24 mouse cellular contexts compared by ENCODE assay signal in genomic region chr7:3338286-3338935, GRCm38 (mm10). TPM values are rescaled to one million over a fixed set of nuclear protein-coding genes. Genes with fewer than 3 reads are reported as not detected.
DNase-seq lines count a peak whose midpoint lies in the region; ATAC-seq and TF ChIP-seq lines count a peak whose summit lies in the region.
"Had no signal": no experiment of that assay in that cellular context is flagged by ENCODE, and none has a peak within 500 bp of the region (broad histone marks: within the 10 kb centered on the region; RNA-seq: fewer than 3 reads in every experiment).

No protein-coding gene starts in this region.

- no peaks in the 10 kb centered on the region for H3K27me3 ChIP-seq in hindbrain, embryonic 11.5 days (ENCODE audit: control insufficient read depth, insufficient read depth, low read length)
- H3K27me3 ChIP-seq in hindbrain, embryonic 16.5 days (replicated peaks; ENCODE audit: control insufficient read depth, insufficient read depth, low read length): no peaks in the 10 kb centered on the region
- H3K27me3 ChIP-seq in ES-Bruce4 (ENCODE audit: control insufficient read depth, insufficient read depth, low read length, poor library complexity, severe bottlenecking): no peaks in the 10 kb centered on the region
- no peaks in the 10 kb centered on the region for H3K27me3 ChIP-seq in forebrain, embryonic 15.5 days
- H3K27me3 ChIP-seq: embryonic facial prominence, embryonic 12.5 days; forebrain, embryonic 12.5 days had no signal

- H3K4me2 ChIP-seq in hindbrain, embryonic 11.5 days (replicated peaks; ENCODE audit: low read depth, low read length): no peak overlapping the region
- no peak overlapping the region for H3K4me2 ChIP-seq in hindbrain, embryonic 16.5 days (ENCODE audit: low read length)
- no peak overlapping the region for H3K4me2 ChIP-seq in forebrain, embryonic 15.5 days (replicated peaks)
- H3K4me2 ChIP-seq: embryonic facial prominence, embryonic 12.5 days; forebrain, embryonic 12.5 days had no signal

- ATAC-seq in hindbrain, embryonic 11.5 days (ENCODE audit: low FRiP score): peak; percentile 35; the same call in 1 of the 2 replicates
- ATAC-seq in hindbrain, embryonic 16.5 days: no peak
- no peak for ATAC-seq in forebrain, embryonic 15.5 days (replicated peaks)
- ATAC-seq: CD4-positive, CD25-positive, alpha-beta regulatory T cell, adult 4 months; forebrain, embryonic 14.5 days; forebrain, postnatal 0 days had no signal

- no peak for DNase-seq in hindbrain, embryonic 11.5 days (ENCODE audit: low spot score)
- DNase-seq in ES-E14 (ENCODE audit: low read depth, low spot score) (no peak), ZHBTc4 (ENCODE audit: low read depth, low spot score) (peak; percentile 67)
- DNase-seq in thymus, postnatal 4 days: no peak
- DNase-seq in layer of hippocampus, adult 2 months (ENCODE audit: low spot score in 2 of 2): no peak
- DNase-seq: adrenal gland, adult 2 months; adrenal gland, postnatal 10 days; adrenal gland, postnatal 25 days; B cell, adult 2 months; cerebellum, adult 11 months; cerebellum, adult 18-20 months; cerebellum, adult 8-10 months; cerebellum, adult 9-11 months; cerebellum, postnatal 25 days; forebrain, postnatal 0 days had no signal

- no peak for TF ChIP-seq EP300 in ES-Bruce4 (IDR thresholded peaks at IDR 0.05; ENCODE audit: insufficient read depth, low read depth, low read length)

- 88% methylated on average over 11 of the region's 11 CpGs for whole genome bisulfite sequencing in hindbrain, embryonic 11.5 days
- 87% methylated on average over 11 of the region's 11 CpGs for whole genome bisulfite sequencing in hindbrain, embryonic 16.5 days
- WGBS in forebrain, embryonic 15.5 days: 92% methylated on average over 11 of the region's 11 CpGs

- H3K9me3 ChIP-seq in hindbrain, embryonic 11.5 days (ENCODE audit: control insufficient read depth, low read length): no peaks in the 10 kb centered on the region
- H3K9me3 ChIP-seq in hindbrain, embryonic 16.5 days (ENCODE audit: control insufficient read depth, low read length): no peaks in the 10 kb centered on the region
- H3K9me3 ChIP-seq in ES-Bruce4 (replicated peaks; ENCODE audit: control insufficient read depth, insufficient read depth, low read length, poor library complexity, severe bottlenecking): no peaks in the 10 kb centered on the region
- H3K9me3 ChIP-seq in ES-E14 (ENCODE audit: control insufficient read depth, insufficient read depth, low read depth, low read length): no peaks in the 10 kb centered on the region
- no peaks in the 10 kb centered on the region for H3K9me3 ChIP-seq in forebrain, embryonic 15.5 days
- H3K9me3 ChIP-seq: embryonic facial prominence, embryonic 10.5 days; embryonic facial prominence, embryonic 12.5 days; forebrain, embryonic 12.5 days had no signal

- peak; percentile 12 for TF ChIP-seq CTCF in ES-Bruce4 (IDR thresholded peaks at IDR 0.05; ENCODE audit: low read depth, low read length)
- TF ChIP-seq CTCF in layer of hippocampus, adult 2 months (conservative IDR thresholded peaks at IDR 0.05): no peak

- in situ Hi-C loops in ES-E14 (cut with MboI; ENCODE audit: low sequenced_read_pairs in 2 of 2, unreplicated experiment in 2 of 2): no loop called here

- no peak overlapping the region for H3K9ac ChIP-seq in hindbrain, embryonic 11.5 days (ENCODE audit: low read depth, low read length)
- no peak overlapping the region for H3K9ac ChIP-seq in hindbrain, embryonic 16.5 days (ENCODE audit: low read depth, low read length)
- H3K9ac ChIP-seq in ES-Bruce4 (ENCODE audit: low read depth, poor library complexity, severe bottlenecking) (no peak overlapping the region), ES-E14 (ENCODE audit: insufficient read depth, low read depth, low read length, poor library complexity, severe bottlenecking) (peak overlapping the region; percentile 44)
- no peak overlapping the region for H3K9ac ChIP-seq in forebrain, embryonic 15.5 days (replicated peaks)
- H3K9ac ChIP-seq: embryonic facial prominence, embryonic 12.5 days; forebrain, postnatal 0 days had no signal

- peaks cover 9% of the 10 kb centered on the region; the same call in 1 of the 2 replicates for H3K36me3 ChIP-seq in hindbrain, embryonic 11.5 days (ENCODE audit: control insufficient read depth, insufficient read depth, low read length)
- H3K36me3 ChIP-seq in hindbrain, embryonic 16.5 days (ENCODE audit: control insufficient read depth, insufficient read depth, low read length): peaks cover 21% of the 10 kb centered on the region
- H3K36me3 ChIP-seq in ES-Bruce4 (ENCODE audit: control insufficient read depth, insufficient read depth, low read length, poor library complexity, severe bottlenecking): peaks cover 13% of the 10 kb centered on the region
- H3K36me3 ChIP-seq in ES-E14 (ENCODE audit: control insufficient read depth, insufficient read depth, low read length, poor library complexity, severe bottlenecking): peaks cover 8% of the 10 kb centered on the region
- peaks cover 32% of the 10 kb centered on the region for H3K36me3 ChIP-seq in forebrain, embryonic 15.5 days

- H3K4me1 ChIP-seq in hindbrain, embryonic 11.5 days (replicated peaks; ENCODE audit: control insufficient read depth, insufficient read depth, low read length): peaks cover under 1% of the 10 kb centered on the region; the same call in 1 of the 2 replicates
- H3K4me1 ChIP-seq in hindbrain, embryonic 16.5 days (ENCODE audit: control insufficient read depth, insufficient read depth, low read depth, low read length): peaks cover 6% of the 10 kb centered on the region
- peaks cover 2% of the 10 kb centered on the region for H3K4me1 ChIP-seq in ES-Bruce4 (ENCODE audit: control insufficient read depth, insufficient read depth, low read length)
- peaks cover 1 to 4% of the 10 kb centered on the region in 2 experiments; a peak in 2 of 4 replicates for H3K4me1 ChIP-seq in ES-E14 (ENCODE audit: control insufficient read depth in 2 of 2, insufficient read depth in 2 of 2, low read length in 2 of 2, poor library complexity in 1 of 2)
- peaks cover 12% of the 10 kb centered on the region for H3K4me1 ChIP-seq in forebrain, embryonic 15.5 days

- no peak overlapping the region for H3K4me3 ChIP-seq in hindbrain, embryonic 11.5 days (ENCODE audit: low read depth, low read length)
- no peak overlapping the region for H3K4me3 ChIP-seq in hindbrain, embryonic 16.5 days (ENCODE audit: low read length)
- peak overlapping the region; percentile 58 for H3K4me3 ChIP-seq in ES-Bruce4 (ENCODE audit: low read depth, low read length)
- H3K4me3 ChIP-seq in ES-E14 (ENCODE audit: insufficient read depth in 1 of 2, low read depth in 1 of 2, low read length in 2 of 2, poor library complexity in 1 of 2, severe bottlenecking in 1 of 2): peak overlapping the region; percentile 60 to 65
- H3K4me3 ChIP-seq in forebrain, embryonic 15.5 days: no peak overlapping the region
- no peak overlapping the region for H3K4me3 ChIP-seq in layer of hippocampus, adult 2 months
- H3K4me3 ChIP-seq: embryonic facial prominence, embryonic 10.5 days; embryonic facial prominence, embryonic 12.5 days; forebrain, embryonic 12.5 days had no signal

- TF ChIP-seq POLR2A in ES-Bruce4 (IDR thresholded peaks at IDR 0.05; ENCODE audit: insufficient read depth, low read length): no peak

- H3K27ac ChIP-seq in hindbrain, embryonic 11.5 days (ENCODE audit: low read depth, low read length): no peak overlapping the region
- no peak overlapping the region for H3K27ac ChIP-seq in hindbrain, embryonic 16.5 days (ENCODE audit: low read depth, low read length)
- H3K27ac ChIP-seq in ES-Bruce4 (ENCODE audit: insufficient read depth, low read length): no peak overlapping the region
- H3K27ac ChIP-seq in ES-E14 (ENCODE audit: insufficient read depth, low read depth, low read length, poor library complexity, severe bottlenecking): 0 out of 2 replicates have a peak overlapping the region, but pooled peaks have one; percentile 11
- no peak overlapping the region for H3K27ac ChIP-seq in forebrain, embryonic 15.5 days (replicated peaks)
- no peak overlapping the region for H3K27ac ChIP-seq in layer of hippocampus, adult 2 months
- H3K27ac ChIP-seq: embryonic facial prominence, embryonic 10.5 days; embryonic facial prominence, embryonic 12.5 days; forebrain, embryonic 12.5 days had no signal

TF ChIP-seq in ES-E14, 5 proteins besides CTCF, POLR2A, EP300 and RAD21 (continues in another document):
- TF ChIP-seq MAFK (IDR thresholded peaks at IDR 0.05; ENCODE audit: insufficient read depth, low read depth, low read length): no peak

RNA-seq across cellular contexts. Expression of gene Cacng7, which starts 5.7 kb away (rescaled TPM):
- polyA plus RNA-seq in hindbrain, embryonic 11.5 days (2014; fragmentation: Nextera tagmentation; extraction: Ambion mirVana): 3.9 and 4.6 TPM in 2 replicates
- polyA plus RNA-seq in hindbrain, embryonic 16.5 days (2015; fragmentation: Nextera tagmentation; extraction: Ambion mirVana): 2.6 and 2.9 TPM in 2 replicates
- polyA plus RNA-seq in ES-Bruce4 (2011; ENCODE audit: insufficient read depth, insufficient read length, low read depth, missing spikeins): 57.6 and 60.5 TPM in 2 replicates
- 14.4 and 16.0 TPM in 2 replicates for total RNA-seq in ES-E14 (2012; rRNA removed)
- polyA plus RNA-seq in forebrain, embryonic 15.5 days (2015; fragmentation: Nextera tagmentation; extraction: Ambion mirVana): 3.4 and 4.5 TPM in 2 replicates
- 100 to 1,000 TPM; 128 to 138 TPM for total RNA-seq in layer of hippocampus, adult 2 months (2021)
- polyA plus RNA-seq: CD4-positive, CD25-positive, alpha-beta regulatory T cell, adult 4 months had no signal

RNA-seq across cellular contexts. Expression of gene Prkcg, which starts 49.4 kb away (rescaled TPM):
- 0.15 and 0.65 TPM in 2 replicates for polyA plus RNA-seq in hindbrain, embryonic 11.5 days (2014; fragmentation: Nextera tagmentation; extraction: Ambion mirVana)
- polyA plus RNA-seq in hindbrain, embryonic 16.5 days (2015; fragmentation: Nextera tagmentation; extraction: Ambion mirVana): 2.0 and 2.3 TPM in 2 replicates
- polyA plus RNA-seq in ES-Bruce4 (2011; ENCODE audit: insufficient read depth, insufficient read length, low read depth, missing spikeins): 3.0 and 3.4 TPM in 2 replicates
- 6.6 and 7.3 TPM in 2 replicates for total RNA-seq in ES-E14 (2012; rRNA removed)
- polyA plus RNA-seq in forebrain, embryonic 15.5 days (2015; fragmentation: Nextera tagmentation; extraction: Ambion mirVana): 1.5 and 2.0 TPM in 2 replicates
- 100 to 1,000 TPM; 518 to 547 TPM for total RNA-seq in layer of hippocampus, adult 2 months (2021)
- total RNA-seq: MEL had no signal
- polyA plus RNA-seq: CD4-positive, CD25-positive, alpha-beta regulatory T cell, adult 4 months had no signal

RNA-seq across cellular contexts. Expression of gene Myadm, which starts 49.5 kb away (rescaled TPM):
- 41.3 and 44.3 TPM in 2 replicates for polyA plus RNA-seq in hindbrain, embryonic 11.5 days (2014; fragmentation: Nextera tagmentation; extraction: Ambion mirVana)
- polyA plus RNA-seq in hindbrain, embryonic 16.5 days (2015; fragmentation: Nextera tagmentation; extraction: Ambion mirVana): 36.9 and 51.0 TPM in 2 replicates
- polyA plus RNA-seq in ES-Bruce4 (2011; ENCODE audit: insufficient read depth, insufficient read length, low read depth, missing spikeins): 214 and 225 TPM in 2 replicates
- total RNA-seq in ES-E14 (2012; rRNA removed): 80.8 and 84.1 TPM in 2 replicates
- 19.6 and 21.4 TPM in 2 replicates for polyA plus RNA-seq in forebrain, embryonic 15.5 days (2015; fragmentation: Nextera tagmentation; extraction: Ambion mirVana)
- 10 to 100 TPM; 52.5 to 60.1 TPM for total RNA-seq in layer of hippocampus, adult 2 months (2021)

RNA-seq across cellular contexts. Expression of gene Cacng8, which starts 52.1 kb away (rescaled TPM):
- 5.1 and 7.0 TPM in 2 replicates for polyA plus RNA-seq in hindbrain, embryonic 11.5 days (2014; fragmentation: Nextera tagmentation; extraction: Ambion mirVana)
- polyA plus RNA-seq in hindbrain, embryonic 16.5 days (2015; fragmentation: Nextera tagmentation; extraction: Ambion mirVana): 8.6 and 13.7 TPM in 2 replicates
- 5.2 and 7.6 TPM in 2 replicates for polyA plus RNA-seq in ES-Bruce4 (2011; ENCODE audit: insufficient read depth, insufficient read length, low read depth, missing spikeins)
- total RNA-seq in ES-E14 (2012; rRNA removed): 7.8 and 9.8 TPM in 2 replicates
- polyA plus RNA-seq in forebrain, embryonic 15.5 days (2015; fragmentation: Nextera tagmentation; extraction: Ambion mirVana): 12.5 and 16.4 TPM in 2 replicates
- total RNA-seq in layer of hippocampus, adult 2 months (2021): 100 to 1,000 TPM; 411 to 415 TPM
- polyA plus RNA-seq: CD4-positive, CD25-positive, alpha-beta regulatory T cell, adult 4 months had no signal

Comparison
In these comparisons a context has a peak if more than half of its experiments do, and no peak if none do; other contexts are left out.
1. H3K4me3 ChIP-seq: peak in ES-Bruce4 (single experiment) and ES-E14 (2 of 2); none in hindbrain, embryonic 11.5 days (single experiment), hindbrain, embryonic 16.5 days (single experiment), forebrain, embryonic 15.5 days (single experiment) and layer of hippocampus, adult 2 months (single experiment).
2. RNA of gene Cacng7, which starts 5.7 kb away (polyA plus RNA-seq): 57.6 to 60.5 TPM in ES-Bruce4; 3.9 to 4.6 TPM in hindbrain, embryonic 11.5 days, 3.4 to 4.5 TPM in forebrain, embryonic 15.5 days and 2.6 to 2.9 TPM in hindbrain, embryonic 16.5 days; every median in the first group is over 10 times any median in the second.